26 mouse cellular contexts compared by ENCODE assay signal in the genomic region with DNA sequence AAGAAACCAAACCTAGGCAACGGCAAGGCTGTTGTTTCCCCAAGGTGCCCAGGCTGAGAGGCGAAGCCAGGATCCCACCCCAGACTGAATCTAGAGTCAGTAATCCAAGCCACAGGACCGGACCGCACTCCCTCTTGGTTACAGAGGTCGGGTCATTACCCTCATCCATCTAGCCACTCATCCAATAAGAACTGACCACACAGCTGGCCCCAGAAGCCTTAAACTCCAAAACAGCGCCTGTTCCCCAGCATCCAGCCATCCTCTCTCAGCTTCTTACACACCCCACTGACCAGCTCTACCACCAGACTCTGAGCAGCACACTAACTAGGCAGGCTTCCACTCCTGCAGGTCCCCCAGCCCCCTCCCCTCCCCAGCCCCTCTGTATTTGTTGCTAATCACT. TPM values are rescaled to one million over a fixed set of nuclear protein-coding genes. Genes with fewer than 3 reads are reported as not detected.
"Had no signal": no experiment of that assay in that cellular context is flagged by ENCODE, and none has a peak within 500 bp of the region (broad histone marks: within the 10 kb centered on the region; RNA-seq: fewer than 3 reads in every experiment).

No protein-coding gene starts in this region.

- H3K36me3 ChIP-seq: heart, embryonic 13.5 days; heart, embryonic 15.5 days; hindbrain, embryonic 13.5 days; hindbrain, embryonic 15.5 days; limb, embryonic 13.5 days; limb, embryonic 15.5 days; liver, embryonic 12.5 days had no signal

- H3K4me3 ChIP-seq: heart, adult 2 months; heart, embryonic 13.5 days; heart, embryonic 15.5 days; hindbrain, embryonic 13.5 days; hindbrain, embryonic 15.5 days; limb, embryonic 13.5 days; limb, embryonic 15.5 days; liver, embryonic 12.5 days had no signal

- DNase-seq: forebrain, postnatal 0 days; gastrocnemius, postnatal 14 days; gastrocnemius, postnatal 36 days; heart, adult 2 months; heart, postnatal 14 days; heart, postnatal 36 days; kidney, adult 18-20 months; kidney, adult 9 months; kidney, postnatal 25 days; layer of hippocampus, adult 9-11 months; layer of hippocampus, postnatal 36 days; left cerebral cortex, postnatal 4 days had no signal

- H3K27me3 ChIP-seq: heart, embryonic 13.5 days; heart, embryonic 15.5 days; hindbrain, embryonic 15.5 days; limb, embryonic 15.5 days had no signal

- H3K4me2 ChIP-seq: heart, embryonic 11.5 days; heart, embryonic 13.5 days; heart, embryonic 15.5 days; hindbrain, embryonic 13.5 days; hindbrain, embryonic 15.5 days; limb, embryonic 13.5 days; limb, embryonic 15.5 days; liver, embryonic 12.5 days had no signal

- H3K9me3 ChIP-seq: heart, embryonic 13.5 days; heart, embryonic 15.5 days; hindbrain, embryonic 13.5 days; hindbrain, embryonic 15.5 days; limb, embryonic 13.5 days; limb, embryonic 15.5 days; liver, embryonic 12.5 days had no signal

- H3K27ac ChIP-seq: heart, adult 2 months; heart, embryonic 13.5 days; heart, embryonic 15.5 days; hindbrain, embryonic 13.5 days; hindbrain, embryonic 15.5 days; hindbrain, postnatal 0 days; limb, embryonic 13.5 days; limb, embryonic 15.5 days; liver, embryonic 12.5 days; liver, embryonic 14.5 days had no signal

- ATAC-seq: forebrain, postnatal 0 days; hindbrain, postnatal 0 days; intestine, embryonic 16.5 days; liver, embryonic 12.5 days had no signal

- H3K9ac ChIP-seq: forebrain, postnatal 0 days; heart, embryonic 13.5 days; heart, embryonic 15.5 days; hindbrain, embryonic 13.5 days; hindbrain, embryonic 15.5 days; limb, embryonic 13.5 days; limb, embryonic 15.5 days; liver, embryonic 12.5 days; liver, embryonic 14.5 days had no signal

RNA-seq across cellular contexts. Expression of a gene that starts 37.5 kb away (rescaled TPM):
- polyA plus RNA-seq: forebrain, postnatal 0 days; gonadal fat pad, adult 2 months; heart, adult 2 months; hindbrain, embryonic 11.5 days; hindbrain, embryonic 13.5 days; hindbrain, embryonic 15.5 days; hindbrain, postnatal 0 days; liver, adult 2 months had no signal
